Mouse (Mus musculus): ENCODE results near the gene Snx14. TPM values are rescaled to one million over a fixed set of nuclear protein-coding genes. Genes with fewer than 3 reads are reported as not detected.

Gene Snx14
- polyA plus RNA-seq, 1 experiment = 53.4 TPM

GRCm38 (mm10) chr9:88394852-88395251 lies 43.9 kb downstream of the Snx14 start:
- DNase-seq (ENCODE audit: extremely low spot score in 1 of 2, low spot score in 1 of 2) = no peak

- DNase-seq (ENCODE audit: extremely low spot score in 1 of 2, low spot score in 1 of 2) = no peak
Measured at GRCm38 (mm10) chr9:88388826-88389225, 49.9 kb downstream of the Snx14 start.

- DNase-seq (ENCODE audit: extremely low spot score in 1 of 2, low spot score in 1 of 2) = no peak
Measured at GRCm38 (mm10) chr9:88380542-88380941, 58.2 kb downstream of the Snx14 start.

- no peak for DNase-seq (ENCODE audit: extremely low spot score in 1 of 2, low spot score in 1 of 2)
Measured at GRCm38 (mm10) chr9:88380076-88380475, 58.7 kb downstream of the Snx14 start.

- no peak for DNase-seq (ENCODE audit: extremely low spot score in 1 of 2, low spot score in 1 of 2)
Measured at GRCm38 (mm10) chr9:88379057-88379456, 59.7 kb downstream of the Snx14 start.

GRCm38 (mm10) chr9:88377483-88377882 lies 61.3 kb downstream of the Snx14 start:
- no peak for DNase-seq (ENCODE audit: extremely low spot score in 1 of 2, low spot score in 1 of 2)

- DNase-seq (ENCODE audit: extremely low spot score in 1 of 2, low spot score in 1 of 2) = no peak
Measured at GRCm38 (mm10) chr9:88373001-88373400, 65.8 kb downstream of the Snx14 start.

GRCm38 (mm10) chr9:88371201-88371600 lies 67.6 kb downstream of the Snx14 start:
- no peak for DNase-seq (ENCODE audit: extremely low spot score in 1 of 2, low spot score in 1 of 2)

GRCm38 (mm10) chr9:88369666-88370065 lies 69.1 kb downstream of the Snx14 start:
- DNase-seq (ENCODE audit: extremely low spot score in 1 of 2, low spot score in 1 of 2) = peak in 1 of 2 experiments; percentile 26

- no peak for DNase-seq (ENCODE audit: extremely low spot score in 1 of 2, low spot score in 1 of 2)
Measured at GRCm38 (mm10) chr9:88368476-88368875, 70.3 kb downstream of the Snx14 start.

- DNase-seq (ENCODE audit: extremely low spot score in 1 of 2, low spot score in 1 of 2) = no peak
Measured at GRCm38 (mm10) chr9:88367751-88368150, 71.0 kb downstream of the Snx14 start.

- no peak for DNase-seq (ENCODE audit: extremely low spot score in 1 of 2, low spot score in 1 of 2)
Measured at GRCm38 (mm10) chr9:88367322-88367721, 71.4 kb downstream of the Snx14 start.

- DNase-seq (ENCODE audit: extremely low spot score in 1 of 2, low spot score in 1 of 2) = no peak
Measured at GRCm38 (mm10) chr9:88366819-88367218, 71.9 kb downstream of the Snx14 start.

GRCm38 (mm10) chr9:88366308-88366707 lies 72.5 kb downstream of the Snx14 start:
- DNase-seq (ENCODE audit: extremely low spot score in 1 of 2, low spot score in 1 of 2) = no peak

- no peak for DNase-seq (ENCODE audit: extremely low spot score in 1 of 2, low spot score in 1 of 2)
Measured at GRCm38 (mm10) chr9:88363102-88363501, 75.7 kb downstream of the Snx14 start.

GRCm38 (mm10) chr9:88362055-88362850 lies 76.5 kb downstream of the Snx14 start:
- DNase-seq (ENCODE audit: extremely low spot score in 1 of 2, low spot score in 1 of 2) = peak in 1 of 2 experiments; percentile 28

- no peak for DNase-seq (ENCODE audit: extremely low spot score in 1 of 2, low spot score in 1 of 2)
Measured at GRCm38 (mm10) chr9:88361211-88361909, 77.4 kb downstream of the Snx14 start.

GRCm38 (mm10) chr9:88359140-88359539 lies 79.6 kb downstream of the Snx14 start:
- DNase-seq (ENCODE audit: extremely low spot score in 1 of 2, low spot score in 1 of 2) = no peak

GRCm38 (mm10) chr9:88357173-88357572 lies 81.6 kb downstream of the Snx14 start:
- no peak for DNase-seq (ENCODE audit: extremely low spot score in 1 of 2, low spot score in 1 of 2)

GRCm38 (mm10) chr9:88353459-88353858 lies 85.3 kb downstream of the Snx14 start:
- DNase-seq (ENCODE audit: extremely low spot score in 1 of 2, low spot score in 1 of 2) = no peak

GRCm38 (mm10) chr9:88352741-88353140 lies 86.0 kb downstream of the Snx14 start:
- DNase-seq (ENCODE audit: extremely low spot score in 1 of 2, low spot score in 1 of 2) = no peak

GRCm38 (mm10) chr9:88351163-88351562 lies 87.6 kb downstream of the Snx14 start:
- DNase-seq (ENCODE audit: extremely low spot score in 1 of 2, low spot score in 1 of 2) = no peak

Data from frontal cortex, adult 2 months (tissue).